Mouse (Mus musculus) WW6 (cell line): ENCODE data around the gene Fam71d.

ENCODE experiments used
- DNase-seq: peaks from one replicate; pipeline ENCODE4 v3.0.0-alpha.2; 2013; ENCODE audit warnings: low read depth, low spot score

The Fam71d gene

DNA sequence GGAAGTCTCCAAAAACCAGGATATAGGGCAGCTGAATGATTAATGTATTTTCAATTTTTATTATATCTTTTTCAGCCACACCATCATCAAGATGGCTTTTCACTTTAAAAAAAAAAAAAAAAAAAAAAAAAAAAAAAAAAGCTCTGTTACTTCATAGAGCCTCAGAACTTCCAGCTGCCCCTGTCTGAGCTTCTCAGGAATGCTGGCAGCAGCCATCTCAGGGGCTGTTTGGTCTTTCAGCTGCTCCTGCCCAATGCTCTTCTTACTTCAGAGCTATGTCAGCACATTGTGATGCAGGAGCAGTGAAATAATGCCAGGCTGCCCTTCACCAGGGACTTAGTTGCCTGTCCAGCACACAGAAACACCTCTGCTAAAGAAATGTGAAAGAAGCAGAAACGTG, at the start of gene Fam71d:
Gene Fam71d, plus strand, starts transcription at position 211 of the 400 bp plus-strand sequence.
- no peak for DNase-seq

DNA sequence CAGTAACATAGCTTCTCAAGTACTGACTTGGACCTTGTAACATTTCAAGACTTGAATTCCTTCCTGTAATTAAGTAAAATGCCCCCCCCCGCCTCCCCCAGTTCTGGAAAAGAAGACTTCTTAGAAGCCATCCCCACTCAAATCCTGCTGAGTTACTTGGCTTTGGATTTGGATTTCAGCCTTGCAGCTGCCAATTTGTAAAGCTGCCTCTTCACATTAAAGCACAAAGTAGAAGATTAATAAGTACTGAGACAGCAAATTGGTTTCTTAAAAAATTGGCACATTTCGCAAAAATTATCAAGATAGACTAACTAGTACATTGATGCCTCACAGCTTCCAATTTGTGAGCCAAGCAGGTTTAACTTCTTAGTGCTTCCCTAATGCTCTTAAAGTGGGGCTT, 47.6 kb upstream of the Fam71d start:
- no peak for DNase-seq

DNA sequence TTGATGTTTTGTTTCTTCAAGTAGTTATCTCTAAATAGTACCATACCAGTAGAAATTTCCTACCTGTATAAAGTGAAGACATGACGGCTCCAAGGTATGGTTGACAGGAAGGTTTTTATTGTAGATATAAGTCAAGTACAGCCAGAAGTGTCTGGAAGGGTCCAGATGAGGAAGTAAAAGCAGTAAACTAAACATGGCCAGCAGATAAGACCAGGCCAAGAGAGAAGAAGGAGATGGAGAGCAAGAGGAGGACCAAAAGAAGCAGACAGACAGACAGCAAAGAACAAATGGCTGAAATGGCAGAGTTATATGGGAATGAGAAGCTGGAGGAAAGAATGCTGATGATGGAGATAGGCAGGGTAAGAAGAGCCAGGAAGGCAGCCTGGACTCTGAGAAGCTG, 46.1 kb upstream of the Fam71d start:
- no peak for DNase-seq

DNA sequence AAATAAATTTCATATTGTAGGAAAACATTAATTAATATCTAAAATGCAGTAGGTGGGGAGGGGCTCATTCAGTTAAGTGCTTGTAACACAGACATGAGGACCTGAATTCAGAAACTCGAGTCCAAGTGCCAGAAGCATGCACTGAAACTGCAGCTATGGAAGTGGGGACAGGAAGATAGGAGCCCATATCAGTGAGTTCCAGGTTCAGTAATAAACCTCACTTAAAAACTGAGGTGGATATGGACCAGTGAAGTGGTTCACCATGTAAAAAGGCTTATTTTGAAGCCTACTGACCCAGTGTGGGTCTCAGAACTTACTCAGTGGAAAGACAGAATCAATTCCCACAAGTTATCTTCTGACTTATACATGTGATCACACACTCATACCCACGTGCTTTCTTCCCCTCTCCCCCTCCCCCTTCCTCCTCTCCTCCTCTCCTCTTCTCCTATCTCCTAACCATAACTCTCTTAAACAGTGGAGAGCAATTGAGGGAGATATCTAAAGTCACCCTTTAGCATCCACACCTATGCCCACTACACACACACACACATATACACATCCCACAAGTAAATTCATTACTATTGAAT, 31.5 kb upstream of the Fam71d start:
- DNase-seq: no peak

DNA sequence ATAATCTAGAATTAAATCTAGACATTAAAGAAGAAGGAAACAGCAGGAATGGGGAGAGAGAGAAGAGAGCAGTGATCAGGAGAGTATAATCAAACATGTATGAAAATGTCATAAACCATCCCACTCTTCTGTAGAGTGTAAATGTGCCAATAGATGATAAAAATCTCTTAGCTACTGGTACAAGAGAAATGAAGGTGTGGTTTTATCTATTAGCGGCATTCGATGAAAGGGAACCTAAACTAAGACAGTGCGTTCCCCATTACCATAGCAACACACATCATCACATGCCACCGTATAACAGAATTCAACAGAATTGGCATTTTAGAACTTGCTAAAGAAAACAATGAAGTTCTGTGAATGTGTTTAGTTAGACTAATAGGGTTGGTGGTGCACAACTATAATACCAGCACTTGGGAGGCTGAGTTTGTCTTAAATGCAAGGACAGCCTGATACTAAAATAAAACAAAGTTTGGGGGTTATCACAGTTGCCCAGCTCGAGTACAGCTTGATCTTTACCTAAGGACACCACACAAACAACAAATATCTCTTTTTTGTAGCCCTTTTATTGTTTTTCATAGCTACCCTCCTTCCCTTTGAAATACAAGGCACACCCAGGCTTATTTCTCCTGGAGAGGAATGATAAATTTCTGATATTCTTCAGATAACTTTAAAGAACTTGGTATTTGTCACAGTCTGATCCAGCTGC, 13.1 kb upstream of the Fam71d start:
- no peak for DNase-seq

DNA sequence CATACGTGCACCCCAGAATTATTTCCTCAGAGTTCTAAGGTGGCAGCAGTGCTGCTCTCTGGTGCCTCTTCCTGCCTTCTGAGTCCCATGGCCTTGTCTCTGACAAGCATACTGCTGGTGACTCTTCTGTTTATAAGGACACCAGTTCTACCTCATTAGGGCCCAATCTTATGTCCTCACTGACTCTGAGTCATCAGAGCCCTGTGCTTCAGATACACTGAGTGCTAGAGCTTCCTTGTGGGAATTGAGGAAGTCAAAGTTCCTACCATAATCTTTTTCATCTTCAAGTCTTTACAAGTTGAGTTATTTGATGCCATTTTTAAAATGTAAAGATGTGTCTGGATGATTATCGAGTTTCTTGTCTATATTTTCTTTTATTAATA, 12.5 kb upstream of the Fam71d start:
- DNase-seq: no peak

DNA sequence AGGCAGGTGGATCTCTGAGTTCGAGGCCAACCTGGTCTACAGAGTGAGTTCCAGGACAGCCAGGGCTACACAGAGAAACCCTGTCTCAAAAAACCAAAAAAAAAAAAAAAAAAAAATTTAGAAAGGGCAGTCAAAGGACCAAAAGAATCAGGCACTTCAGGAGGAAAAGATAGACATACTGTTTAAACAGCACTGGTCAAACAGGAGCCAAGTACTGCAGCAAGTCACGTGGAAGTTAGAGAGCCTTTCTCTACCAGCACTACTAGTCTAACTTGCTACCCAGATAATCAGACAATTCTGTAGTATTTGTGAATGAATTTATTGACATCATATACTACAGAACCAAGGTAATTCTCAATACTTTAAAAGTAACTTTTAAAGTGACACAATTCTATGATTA, 10.3 kb upstream of the Fam71d start:
- DNase-seq: no peak

DNA sequence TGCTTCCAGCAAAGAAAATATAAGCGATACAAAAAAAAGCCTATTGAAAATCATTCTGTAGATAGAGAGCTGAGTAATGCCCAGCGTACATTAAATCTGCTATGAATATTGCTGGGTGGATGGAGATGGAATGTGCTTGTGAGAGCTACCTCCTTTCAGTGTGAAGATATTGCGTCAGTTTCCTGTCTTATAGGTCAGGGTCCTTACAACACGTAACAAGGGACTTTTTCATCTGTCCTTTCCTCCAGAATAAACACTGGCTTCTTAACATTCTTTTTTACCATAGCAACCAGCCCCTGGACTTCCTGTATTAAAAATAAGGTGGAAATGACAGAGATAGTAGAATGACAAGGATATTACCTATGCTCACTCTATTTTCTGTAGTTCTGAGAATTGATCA, 9.1 kb upstream of the Fam71d start:
- no peak for DNase-seq

DNA sequence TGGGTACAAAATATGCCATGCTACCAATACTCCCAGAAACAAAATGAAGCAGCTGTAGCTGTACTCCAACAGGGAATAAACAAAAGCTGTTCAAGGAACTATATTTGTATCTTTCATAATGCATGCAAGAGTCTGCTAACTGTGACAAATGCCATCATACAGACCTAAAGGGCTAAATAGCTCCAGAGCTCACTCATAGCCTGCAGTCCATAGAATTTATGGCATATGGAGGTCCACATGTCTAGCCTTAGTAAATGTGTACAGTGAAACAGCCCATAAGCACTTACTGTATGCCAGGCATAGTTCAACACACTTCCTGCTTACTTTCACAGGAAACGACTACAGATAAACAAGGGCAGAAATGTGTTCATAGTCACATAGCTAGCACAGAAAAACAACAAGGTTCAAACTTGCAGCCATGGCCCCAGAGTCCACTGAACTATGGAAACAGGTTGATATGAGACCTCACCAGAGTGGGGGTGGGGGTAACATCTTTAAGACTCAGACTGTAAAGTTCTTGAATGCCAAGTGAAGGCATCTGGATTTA, 5.6 kb upstream of the Fam71d start:
- DNase-seq: no peak

DNA sequence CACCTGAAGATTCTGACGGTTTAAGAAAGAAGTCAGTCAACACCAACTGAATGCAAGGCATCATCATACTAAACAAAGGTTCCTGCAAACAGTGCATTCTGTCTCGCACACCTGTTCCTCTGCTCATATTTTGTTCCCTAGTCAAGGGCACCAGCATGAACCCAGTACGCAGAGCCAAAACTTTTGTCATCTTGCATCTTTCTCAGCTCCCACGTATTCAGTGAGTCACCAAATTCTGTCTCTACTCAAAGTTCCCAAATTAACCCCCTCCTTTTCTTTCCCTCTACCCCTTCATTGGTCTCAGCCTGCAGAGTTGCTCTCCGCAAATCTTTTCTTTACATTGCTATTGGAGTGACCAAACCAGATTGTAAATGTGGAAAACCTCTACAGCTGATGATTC, 2.5 kb upstream of the Fam71d start:
- DNase-seq: no peak

DNA sequence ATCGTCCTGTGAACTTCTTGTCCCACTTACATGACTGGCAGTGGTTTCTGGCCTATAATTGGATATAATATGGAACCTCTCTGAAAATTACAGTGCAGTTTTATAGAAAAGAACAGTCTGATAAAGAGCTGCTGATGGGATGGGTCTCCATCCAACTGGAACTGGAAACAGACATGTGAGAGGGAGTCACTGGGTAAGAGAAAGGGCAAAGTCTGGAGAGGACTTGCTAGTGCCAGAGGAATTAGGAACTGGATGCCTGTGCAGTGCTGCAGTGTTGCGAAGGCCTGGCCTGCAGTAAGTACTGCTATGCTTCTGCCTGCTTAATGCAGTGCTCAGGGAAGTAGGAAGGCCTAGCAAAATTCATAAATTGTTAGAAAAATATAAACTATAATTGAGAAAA, 1.9 kb downstream of the Fam71d start:
- DNase-seq: no peak

DNA sequence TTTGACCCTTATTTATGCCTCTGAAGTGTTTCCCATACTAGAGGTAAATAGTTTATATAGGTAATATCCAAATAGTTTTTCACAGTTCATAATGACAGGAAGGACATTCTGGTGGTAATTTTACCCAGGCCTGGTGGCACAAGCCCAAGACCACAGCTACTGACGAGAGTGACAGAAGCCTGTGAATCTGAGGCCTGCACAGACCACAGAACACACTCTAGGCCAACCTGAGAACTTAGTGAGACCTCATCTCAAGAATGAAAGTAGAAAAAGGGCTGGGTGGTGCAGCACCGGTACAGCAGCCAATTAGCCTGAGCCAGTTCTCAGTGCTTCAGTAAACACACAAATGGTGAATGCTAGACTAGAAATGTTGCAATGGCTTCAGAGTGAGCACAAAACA, 26.4 kb downstream of the Fam71d start:
- DNase-seq: no peak

DNA sequence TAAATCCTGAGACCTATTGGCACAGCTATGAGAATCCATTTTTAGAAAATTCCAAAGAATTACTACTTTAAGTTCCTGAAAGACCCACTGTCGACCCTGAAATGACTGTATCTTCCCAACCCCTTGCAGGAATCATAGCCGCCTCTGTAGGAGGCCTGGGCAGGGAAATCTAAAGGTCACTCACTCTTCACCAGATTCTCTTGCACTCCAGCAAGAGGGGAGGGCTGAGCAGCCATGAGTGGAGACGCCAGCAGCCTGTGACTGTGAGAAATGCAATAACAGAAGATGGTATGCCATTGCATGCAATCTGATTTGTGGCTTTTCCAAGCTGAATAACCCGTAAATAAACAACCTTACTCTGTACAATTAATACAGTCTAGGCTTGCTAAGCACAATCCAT, 36.4 kb downstream of the Fam71d start:
- DNase-seq: no peak

DNA sequence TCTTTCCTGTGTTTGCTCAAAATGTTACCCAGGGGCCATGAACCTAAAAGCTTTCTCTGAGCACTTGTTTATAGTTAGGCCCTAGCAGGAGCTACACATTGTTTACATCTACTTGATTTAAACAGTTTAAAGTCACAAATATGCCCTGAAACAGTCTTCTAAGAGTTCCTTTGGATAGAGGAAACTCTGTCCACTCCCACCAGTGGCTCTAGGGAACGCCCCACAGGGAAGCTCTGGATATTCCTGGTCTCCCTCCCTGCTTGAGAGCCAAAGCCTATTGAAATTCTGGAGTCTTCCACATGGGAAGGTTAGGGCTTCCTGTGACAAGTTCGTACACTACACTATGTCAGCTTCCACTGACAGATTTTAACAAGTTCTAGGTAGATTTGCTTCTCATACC, 48.3 kb downstream of the Fam71d start:
- DNase-seq: no peak

DNA sequence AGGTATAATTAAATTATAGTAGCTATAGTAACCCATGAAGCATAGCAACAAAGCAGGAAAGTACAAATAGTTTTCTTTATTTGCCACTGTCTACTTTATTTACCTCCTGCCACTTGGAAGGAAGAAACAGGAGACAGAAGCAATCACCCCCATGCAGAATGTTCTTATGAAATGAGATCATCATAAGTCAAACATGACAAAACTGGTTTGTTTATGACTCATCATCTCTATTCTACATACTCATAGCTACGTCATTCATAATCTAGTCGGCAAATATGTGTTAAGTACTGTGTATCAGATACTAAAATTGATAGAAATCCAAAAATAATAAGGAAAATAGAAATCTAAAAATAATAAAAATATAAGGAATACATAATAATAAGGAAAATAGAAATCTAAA, 49.0 kb downstream of the Fam71d start:
- no peak for DNase-seq

DNA sequence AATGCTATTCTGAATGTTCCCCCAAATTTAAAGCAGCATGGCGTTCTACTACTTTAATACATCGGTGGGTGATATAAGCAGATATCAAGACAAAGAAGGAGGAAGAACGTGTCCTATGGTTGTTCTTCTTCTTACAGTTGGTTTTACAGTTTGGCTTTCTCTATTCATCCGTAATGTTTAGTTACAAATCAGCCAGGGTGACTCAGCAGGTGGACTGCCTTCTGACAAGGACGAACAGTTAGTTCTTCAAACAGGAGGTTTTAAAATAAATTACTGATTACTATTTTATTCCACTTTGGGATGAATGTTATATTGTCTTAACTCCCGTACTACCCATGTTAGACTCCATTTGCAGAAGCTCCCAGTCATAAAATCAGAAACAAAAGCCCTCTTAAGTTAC, 54.9 kb downstream of the Fam71d start:
- DNase-seq: no peak

DNA sequence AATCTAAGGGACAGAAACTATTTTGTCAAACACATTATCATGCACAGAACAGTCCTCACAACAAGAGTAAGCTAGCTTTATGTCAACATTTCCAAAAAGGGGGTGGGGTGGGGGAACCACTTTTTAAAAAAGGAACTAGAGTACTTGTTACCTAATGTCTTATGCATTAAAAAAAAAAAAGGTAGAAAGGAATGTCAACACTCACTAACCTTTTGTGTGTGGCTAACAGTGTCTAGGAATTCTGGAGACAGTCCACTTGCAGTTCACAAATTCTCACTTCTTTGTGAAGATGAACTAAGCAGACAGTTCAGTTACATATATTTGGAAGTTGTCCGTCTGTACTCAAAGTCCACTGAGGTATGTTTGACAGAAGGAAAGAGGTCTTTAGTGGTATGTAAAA, 56.1 kb downstream of the Fam71d start:
- no peak for DNase-seq

DNA sequence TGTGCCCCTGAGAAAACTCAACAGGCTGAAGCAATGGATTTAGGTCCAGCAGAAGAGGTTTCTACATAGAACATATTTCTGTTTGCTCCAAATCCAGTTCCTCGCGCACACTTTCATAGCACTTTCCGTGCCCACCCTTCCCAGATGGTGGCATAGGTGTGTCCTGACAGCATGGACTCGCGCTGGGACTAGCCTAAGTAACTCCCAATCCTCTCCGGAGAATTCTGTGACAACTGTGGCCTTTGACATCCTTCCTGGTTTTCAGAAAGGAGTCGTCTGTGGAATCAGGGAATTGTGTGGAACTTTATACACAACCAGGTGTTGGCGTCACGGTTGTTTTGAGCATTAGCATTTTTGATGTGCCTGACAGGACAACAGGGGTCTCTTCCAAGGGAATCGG, 56.8 kb downstream of the Fam71d start:
- DNase-seq: no peak

DNA sequence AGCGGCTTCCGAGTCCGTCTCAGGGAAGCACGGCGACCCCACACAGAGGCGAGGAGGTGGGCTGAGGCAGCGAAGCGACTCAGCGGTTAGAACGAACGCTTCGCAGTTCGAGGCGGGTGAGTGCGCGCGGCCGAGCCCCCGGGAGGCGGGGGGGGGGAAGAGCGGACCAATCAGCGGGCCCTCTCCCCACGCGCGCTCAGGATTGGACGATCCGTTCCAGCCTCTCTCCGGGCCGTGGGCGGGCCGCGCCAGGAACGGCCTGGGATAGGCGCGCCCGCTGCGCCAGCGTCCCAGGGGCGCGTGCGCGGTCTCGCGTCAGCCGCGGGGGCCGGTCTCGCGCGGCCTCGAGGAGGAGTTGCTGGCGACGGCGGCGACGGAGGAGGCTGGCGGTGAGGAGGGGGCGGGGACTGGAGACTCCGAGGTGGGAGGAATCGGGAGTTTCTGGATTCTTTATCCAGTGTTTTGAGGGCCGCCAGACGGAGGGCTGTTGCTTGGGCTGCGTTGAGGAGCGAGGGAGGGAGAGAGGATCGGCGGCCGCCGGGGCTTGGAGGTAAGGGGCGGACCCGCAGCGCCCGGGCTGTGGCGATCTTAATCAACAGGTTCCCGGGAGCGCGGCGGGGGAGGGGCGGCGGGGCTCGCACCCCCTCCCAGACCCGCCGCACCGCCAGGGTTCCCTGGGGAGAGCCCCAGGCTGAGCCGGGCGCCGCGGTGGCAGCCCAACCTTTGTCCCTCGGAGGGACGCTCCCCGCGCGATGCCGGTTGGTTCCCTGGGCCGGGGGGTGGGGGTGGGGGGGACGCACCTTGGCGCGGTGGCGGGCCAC, 57.4 kb downstream of the Fam71d start, which contains the start of gene Mpp5:
Gene Mpp5, plus strand, starts transcription at position 351 of the 821 bp plus-strand sequence.
- DNase-seq: peak; percentile 85

DNA sequence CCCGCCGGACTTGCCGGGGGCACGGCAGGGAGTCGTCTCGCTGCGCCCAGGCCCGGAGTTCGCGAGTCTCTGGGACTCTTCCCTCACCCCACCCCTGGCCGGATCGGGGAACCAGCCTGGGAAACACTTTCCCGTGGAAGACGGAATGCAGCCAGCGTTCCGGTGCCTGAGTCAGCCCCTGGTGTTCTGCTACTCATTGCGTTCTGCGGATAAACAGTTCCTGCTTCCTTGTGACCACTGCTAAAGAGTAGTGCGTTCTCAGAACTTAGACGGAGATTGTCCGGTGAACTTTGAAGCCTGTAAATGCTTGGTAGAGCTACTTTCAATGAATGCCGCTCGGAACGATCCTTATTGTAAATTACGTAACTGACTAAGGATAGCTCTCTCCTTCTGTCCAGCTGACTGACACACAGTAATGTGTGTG, 58.1 kb downstream of the Fam71d start:
- DNase-seq: peak; percentile 18

DNA sequence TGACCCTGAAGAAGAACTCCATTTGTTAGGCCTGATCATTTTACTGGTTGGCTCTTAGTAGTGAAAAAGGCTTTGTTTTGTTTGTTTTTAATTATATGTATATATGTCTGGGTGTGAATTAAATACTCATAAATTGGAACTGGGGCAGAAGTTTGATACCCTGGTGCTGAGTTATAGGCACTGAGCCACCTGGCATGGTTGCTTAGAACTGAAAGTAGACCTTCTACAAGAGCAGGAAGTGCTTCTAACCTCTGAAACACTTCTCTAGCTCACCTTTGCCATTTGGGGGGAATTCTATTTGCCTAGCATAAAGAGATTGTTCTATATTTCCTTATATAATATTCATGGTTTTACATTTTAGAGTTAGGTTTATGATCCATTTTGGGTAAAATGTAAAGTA, 70.6 kb downstream of the Fam71d start:
- no peak for DNase-seq

DNA sequence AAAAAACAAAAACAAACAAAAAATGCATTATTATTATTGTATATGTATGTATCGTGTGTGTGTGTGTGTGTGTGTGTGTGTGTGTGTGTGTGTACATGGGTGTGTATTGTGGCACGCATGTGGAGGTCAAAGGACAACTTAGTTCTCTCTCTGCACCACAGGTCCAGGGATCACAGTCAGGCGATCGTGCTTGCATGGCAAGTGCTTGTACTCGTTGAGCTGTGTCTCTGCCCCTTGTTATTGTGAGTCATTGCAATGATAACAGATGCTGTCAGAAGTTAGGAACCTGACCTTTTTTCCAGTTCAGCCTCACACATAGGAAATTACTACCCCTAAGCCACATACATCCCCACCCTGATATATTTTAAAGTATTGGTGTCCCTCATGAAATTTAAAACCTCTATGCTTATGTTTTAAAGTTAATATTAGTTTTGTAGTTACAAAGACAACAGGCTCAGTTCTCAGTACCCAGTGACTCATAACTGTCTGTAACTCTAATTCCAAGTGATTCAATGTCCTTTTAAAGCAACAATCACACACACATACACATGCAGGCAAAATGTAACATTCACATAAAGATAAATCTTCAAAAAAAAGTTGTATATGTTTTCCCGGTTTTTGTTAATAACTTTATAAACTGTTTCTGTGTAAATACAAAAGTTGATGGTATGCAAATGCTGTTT, 77.8 kb downstream of the Fam71d start:
- no peak for DNase-seq
